Mouse (Mus musculus): Measurements from ENCODE around the gene Dnaic1. TPM values are rescaled to one million over a fixed set of nuclear protein-coding genes. Genes with fewer than 3 reads are reported as not detected.

Dnaic1 gene
- polyA plus RNA-seq, 1 experiment from 2014 or later, result 1.5 TPM

Other genes with a start within 250 kb of the Dnaic1 start
- 69.2 and 80.3 TPM in 2 replicates for gene Ubap1, start 220.8 kb upstream of the Dnaic1 start, polyA plus RNA-seq (2014; fragmentation: Nextera tagmentation; extraction: Ambion mirVana)
- gene Kif24, start 104.9 kb upstream of the Dnaic1 start, polyA plus RNA-seq (2014; fragmentation: Nextera tagmentation; extraction: Ambion mirVana), result 8.7 and 10.1 TPM in 2 replicates
- 59.7 and 62.3 TPM in 2 replicates for gene Nudt2, start 104.6 kb upstream of the Dnaic1 start, polyA plus RNA-seq (2014; fragmentation: Nextera tagmentation; extraction: Ambion mirVana)
- gene AI464131, start 66.7 kb upstream of the Dnaic1 start, polyA plus RNA-seq (2014; fragmentation: Nextera tagmentation; extraction: Ambion mirVana), result 9.7 and 11.4 TPM in 2 replicates
- 6.3 and 6.4 TPM in 2 replicates for gene 1110017D15Rik, start 52.4 kb upstream of the Dnaic1 start, polyA plus RNA-seq (2014; fragmentation: Nextera tagmentation; extraction: Ambion mirVana)
- 2.3 and 4.3 TPM in 2 replicates for gene Fam219a, start 237 bp upstream of the Dnaic1 start, polyA plus RNA-seq (2014; fragmentation: Nextera tagmentation; extraction: Ambion mirVana)
- gene Enho, start 70.5 kb downstream of the Dnaic1 start, polyA plus RNA-seq (2014; fragmentation: Nextera tagmentation; extraction: Ambion mirVana), result 19.9 and 24.5 TPM in 2 replicates
- 8.8 and 9.8 TPM in 2 replicates for gene Cntfr, start 127.3 kb downstream of the Dnaic1 start, polyA plus RNA-seq (2014; fragmentation: Nextera tagmentation; extraction: Ambion mirVana)
- 199 and 201 TPM in 2 replicates for gene Il11ra1, start 130.2 kb downstream of the Dnaic1 start, polyA plus RNA-seq (2014; fragmentation: Nextera tagmentation; extraction: Ambion mirVana)
- gene Rpp25l, start 143.8 kb downstream of the Dnaic1 start, polyA plus RNA-seq (2014; fragmentation: Nextera tagmentation; extraction: Ambion mirVana), result 89.4 and 101 TPM in 2 replicates
- gene Dctn3, start 153.4 kb downstream of the Dnaic1 start, polyA plus RNA-seq (2014; fragmentation: Nextera tagmentation; extraction: Ambion mirVana), result 119 and 128 TPM in 2 replicates
- 0.42 TPM in 1 of 2 replicates, not detected in the other for gene Arid3c, start 161.4 kb downstream of the Dnaic1 start, polyA plus RNA-seq (2014; fragmentation: Nextera tagmentation; extraction: Ambion mirVana)
- gene Galt, start 185.5 kb downstream of the Dnaic1 start, polyA plus RNA-seq (2014; fragmentation: Nextera tagmentation; extraction: Ambion mirVana), result 35.1 and 37.5 TPM in 2 replicates
- 73.4 and 83.8 TPM in 2 replicates for gene Sigmar1, start 186.4 kb downstream of the Dnaic1 start, polyA plus RNA-seq (2014; fragmentation: Nextera tagmentation; extraction: Ambion mirVana)
- 47.7 and 49.3 TPM in 2 replicates for gene Ccl27a, start 204.5 kb downstream of the Dnaic1 start, polyA plus RNA-seq (2014; fragmentation: Nextera tagmentation; extraction: Ambion mirVana)